Mouse (Mus musculus): ENCODE measurements around the gene 1600014C23Rik.

Gene 1600014C23Rik

GRCm38 (mm10) chr17:45724574-45724921, 9.1 kb downstream of the 1600014C23Rik start:
- no peak for DNase-seq

GRCm38 (mm10) chr17:45723732-45724573, 9.7 kb downstream of the 1600014C23Rik start:
- DNase-seq: peak; percentile 76 to 88

DNA sequence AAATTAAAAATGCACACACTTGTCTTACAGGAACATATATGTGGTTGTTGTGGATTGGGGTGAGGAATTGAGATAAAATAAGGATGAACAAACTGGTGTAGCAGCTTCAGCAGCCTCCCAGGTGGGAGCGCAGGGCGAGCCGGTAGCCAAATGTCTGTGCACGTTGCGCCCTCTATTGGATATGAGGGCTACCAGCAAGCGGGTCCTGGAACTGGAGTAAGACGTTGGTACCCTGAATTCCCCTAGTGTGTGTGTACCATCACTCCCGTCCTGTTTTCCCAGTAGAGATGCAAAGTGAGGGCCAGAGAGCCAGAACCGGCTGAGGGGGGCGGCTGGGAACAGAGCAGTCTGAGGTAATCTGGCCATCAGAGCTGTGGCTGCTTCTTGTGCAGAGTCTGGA, 15.3 kb downstream of the 1600014C23Rik start:
- peak; percentile 70 to 82 for DNase-seq

- no peak for DNase-seq
Observed at GRCm38 (mm10) chr17:45711525-45711924, 22.1 kb downstream of the 1600014C23Rik start.

GRCm38 (mm10) chr17:45710407-45710806, 23.2 kb downstream of the 1600014C23Rik start:
- DNase-seq: no peak

- DNase-seq: no peak
Observed at GRCm38 (mm10) chr17:45709829-45710228, 23.8 kb downstream of the 1600014C23Rik start.

DNA sequence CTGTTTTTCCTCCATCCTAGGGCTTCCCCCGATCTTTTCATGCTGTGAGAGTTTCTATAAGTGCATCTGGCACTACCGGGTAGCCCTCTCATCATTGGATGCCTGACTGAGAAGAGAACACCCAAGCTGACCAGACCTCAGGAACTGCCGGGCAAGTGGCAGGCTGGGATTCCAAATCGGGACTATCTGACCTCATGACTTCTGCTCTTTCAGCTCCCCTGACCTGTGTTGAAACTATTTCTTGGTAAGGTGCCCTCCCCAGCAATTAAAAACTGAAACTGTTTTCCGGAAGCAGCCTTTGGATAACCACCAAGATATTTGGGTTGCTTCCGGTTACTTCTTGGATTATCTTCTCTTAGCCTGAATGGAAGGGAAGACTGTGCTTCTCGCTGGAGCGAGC, 25.5 kb downstream of the 1600014C23Rik start:
- DNase-seq: no peak

GRCm38 (mm10) chr17:45707376-45707775, 26.3 kb downstream of the 1600014C23Rik start:
- DNase-seq: no peak

DNA sequence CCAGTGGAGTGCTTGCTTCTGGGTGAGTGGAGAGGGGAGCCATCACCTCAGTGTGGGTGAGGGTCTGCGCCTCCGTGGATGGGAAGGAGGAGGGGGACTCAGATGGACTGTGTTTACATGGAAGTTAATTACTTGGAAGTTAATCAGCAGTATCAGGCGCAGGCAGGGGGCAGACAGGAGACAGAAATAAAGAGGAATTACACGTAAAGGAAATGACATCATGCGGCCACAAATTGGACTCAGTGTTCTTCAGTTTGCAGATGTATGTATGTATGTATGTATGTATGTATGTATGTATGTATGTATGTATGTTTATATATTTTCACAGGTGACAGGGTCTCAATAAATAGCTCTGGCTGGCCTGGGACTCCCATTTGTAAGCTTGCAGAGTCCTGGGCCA, 26.8 kb downstream of the 1600014C23Rik start:
- DNase-seq: no peak

- DNase-seq: no peak
Observed at GRCm38 (mm10) chr17:45703187-45703586, 30.5 kb downstream of the 1600014C23Rik start.

DNA sequence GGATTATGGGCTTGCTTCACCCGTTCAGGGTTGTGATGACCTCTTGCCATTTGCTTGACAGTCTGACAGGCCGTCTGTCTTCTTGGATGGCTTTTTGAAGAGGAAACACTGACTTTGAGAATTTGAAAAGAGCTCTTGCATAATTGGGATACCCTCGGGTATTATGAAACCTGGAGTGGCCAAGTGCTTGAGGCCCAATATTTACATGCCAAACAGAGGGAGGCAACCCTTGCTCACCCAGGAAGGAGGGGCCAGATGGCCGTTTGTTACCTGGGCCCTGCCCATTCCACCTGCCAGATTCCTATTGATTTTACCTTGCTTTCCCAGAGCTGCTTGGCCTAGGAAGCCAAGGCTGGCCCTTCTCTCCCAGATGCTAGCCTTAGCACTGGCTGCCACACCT, 31.4 kb downstream of the 1600014C23Rik start:
- DNase-seq: peak; percentile 64 to 78

DNA sequence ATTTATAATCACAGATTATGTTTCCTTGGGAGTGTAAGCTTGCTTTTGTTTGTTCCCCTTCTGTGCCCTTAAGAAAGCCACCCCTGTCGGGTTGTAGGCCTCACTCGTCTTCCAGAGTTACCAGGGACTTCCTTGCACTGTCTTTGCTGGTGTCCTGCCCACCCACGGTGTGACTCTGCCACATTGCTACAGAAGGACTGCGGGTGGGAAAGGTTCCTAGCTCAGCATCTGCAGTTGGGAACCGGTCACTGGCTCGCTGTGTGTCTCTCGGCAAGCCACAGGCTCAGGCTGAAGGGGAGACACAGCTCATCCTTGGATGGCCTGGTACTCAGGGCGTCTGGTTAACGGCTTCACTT, 32.4 kb downstream of the 1600014C23Rik start:
- DNase-seq: no peak

DNA sequence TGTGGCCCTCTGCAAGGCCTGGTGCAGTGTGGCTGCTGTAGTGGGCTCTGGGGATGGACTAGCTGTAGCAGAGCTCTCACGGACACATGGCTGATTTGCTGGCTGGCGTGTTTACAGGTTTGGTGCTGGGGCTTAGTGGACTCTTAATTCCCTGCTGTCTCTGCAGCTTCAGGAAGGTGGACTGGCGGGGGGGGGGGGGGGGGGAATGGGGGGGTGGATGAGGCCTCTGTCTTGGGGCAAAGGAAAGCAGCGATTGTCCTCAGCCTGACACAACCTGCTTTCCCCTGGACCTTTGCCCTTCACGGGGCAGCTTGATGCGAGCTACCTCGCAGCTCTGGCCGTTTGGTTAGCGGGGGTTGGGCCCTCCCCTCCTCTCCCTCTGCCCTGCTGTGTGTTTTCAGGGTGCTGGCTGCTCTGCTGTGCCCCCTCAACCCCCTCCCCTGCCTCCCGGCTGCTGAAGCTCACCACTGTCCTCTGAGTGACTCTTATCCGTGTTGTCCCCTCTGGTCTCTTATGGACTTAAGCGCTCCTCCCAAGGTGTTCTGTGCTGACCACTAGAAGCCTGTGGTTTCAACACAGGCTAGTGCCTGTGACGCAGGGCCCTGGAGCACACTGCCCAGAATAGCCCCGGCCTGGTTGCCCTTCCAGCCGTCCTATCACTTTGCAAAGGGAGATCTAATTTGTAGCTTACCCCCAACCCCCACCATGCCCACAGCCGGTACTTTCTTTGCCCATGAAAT, 33.0 kb downstream of the 1600014C23Rik start:
- peak; percentile 37 to 72 for DNase-seq

- DNase-seq: no peak
Observed at GRCm38 (mm10) chr17:45699039-45699740, 34.5 kb downstream of the 1600014C23Rik start.

- DNase-seq: no peak
Observed at GRCm38 (mm10) chr17:45698368-45698767, 35.3 kb downstream of the 1600014C23Rik start.

DNA sequence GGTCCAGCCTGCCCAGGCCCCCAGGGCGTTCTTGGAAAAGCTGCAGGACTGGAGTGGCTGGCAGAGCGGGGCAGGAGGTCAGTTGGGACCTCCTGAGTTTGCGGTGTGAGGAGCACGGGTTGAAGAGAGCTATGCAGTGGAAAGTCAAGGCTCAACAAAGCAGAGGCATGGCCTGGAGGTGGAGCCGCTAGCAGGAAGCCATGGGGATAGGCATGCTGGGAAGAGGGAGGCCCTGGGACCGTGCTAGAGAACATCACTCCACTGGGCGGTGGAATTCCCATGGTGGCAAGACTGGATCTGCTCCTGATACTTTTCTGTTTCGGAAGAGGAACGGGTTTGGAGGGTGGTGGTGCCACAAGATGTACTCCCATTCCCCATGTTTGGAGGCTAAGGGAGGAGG, 36.7 kb downstream of the 1600014C23Rik start:
- DNase-seq: no peak

- DNase-seq: no peak
Observed at GRCm38 (mm10) chr17:45695227-45696120, 38.2 kb downstream of the 1600014C23Rik start.

- peak; percentile 49 to 87 for DNase-seq
Observed at GRCm38 (mm10) chr17:45693812-45694565, 39.7 kb downstream of the 1600014C23Rik start.

DNA sequence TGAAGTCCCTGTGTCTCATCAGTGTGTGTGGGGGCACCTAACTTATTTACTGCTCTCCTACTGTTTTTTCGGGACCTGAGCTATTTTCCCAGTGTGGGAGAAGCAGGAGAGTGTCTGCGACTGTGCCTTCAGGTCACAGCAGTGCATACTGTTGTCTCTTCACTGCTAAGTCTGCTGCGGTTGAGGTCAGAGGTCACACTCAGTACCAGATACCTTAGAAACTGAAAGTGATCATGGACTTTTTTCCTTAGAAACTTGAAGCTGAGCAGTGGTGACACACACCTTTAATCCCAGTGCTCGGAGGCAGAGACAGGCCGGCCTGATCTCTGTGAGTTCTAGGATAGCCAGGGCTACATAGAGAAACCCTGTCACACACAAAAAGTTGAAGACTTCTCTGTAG, 41.5 kb downstream of the 1600014C23Rik start:
- DNase-seq: no peak

- DNase-seq: no peak
Observed at GRCm38 (mm10) chr17:45690044-45690443, 43.6 kb downstream of the 1600014C23Rik start.

- peak in 1 of 2 experiments; percentile 28 for DNase-seq
Observed at GRCm38 (mm10) chr17:45689120-45689519, 44.5 kb downstream of the 1600014C23Rik start.

- no peak for DNase-seq
Observed at GRCm38 (mm10) chr17:45686716-45687115, 46.9 kb downstream of the 1600014C23Rik start, which contains the start of gene Tmem63b. Gene Tmem63b, minus strand, starts transcription at chr17:45686905.

All from lung, postnatal 4 days (tissue).